ENCODE assay signal across 8 mouse cellular contexts in the genomic region with DNA sequence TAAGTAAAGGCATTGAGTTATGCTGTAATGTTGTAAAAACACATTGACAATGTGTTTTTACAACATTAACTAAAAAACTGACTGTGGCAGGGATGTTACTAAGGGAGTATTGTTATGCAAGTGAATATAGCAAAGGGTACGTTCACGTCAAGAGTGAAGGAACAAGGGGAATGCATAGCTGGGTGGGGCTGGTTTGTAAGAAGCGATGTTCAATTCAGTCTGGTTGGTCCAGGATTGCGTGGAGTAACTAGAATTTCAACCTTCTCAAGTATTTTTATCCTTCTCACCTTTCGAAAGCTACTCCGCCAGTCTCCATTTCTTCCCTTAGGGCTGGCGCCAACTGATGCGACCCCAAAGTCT. TPM values are rescaled to one million over a fixed set of nuclear protein-coding genes. Genes with fewer than 3 reads are reported as not detected.
A peak's percentile ranks its signal among the peaks of the same experiment; 100 is the strongest.
DNase-seq lines count a peak whose midpoint lies in the region; ATAC-seq and TF ChIP-seq lines count a peak whose summit lies in the region.

No protein-coding gene starts in this region.

- H3K4me1 ChIP-seq in heart, embryonic 10.5 days: peaks cover 22% of the 10 kb centered on the region
- H3K4me1 ChIP-seq in forebrain, embryonic 12.5 days: peaks cover 23% of the 10 kb centered on the region
- peaks cover 13 to 14% of the 10 kb centered on the region in 2 experiments for H3K4me1 ChIP-seq in liver, embryonic 14.5 days (replicated peaks; ENCODE audit: control insufficient read depth in 2 of 2, insufficient read depth in 2 of 2, low read length in 1 of 2)

- no peak for DNase-seq in heart, embryonic 10.5 days (ENCODE audit: low spot score)
- DNase-seq in heart, adult 9 months (ENCODE audit: low spot score in 2 of 2): no peak
- no peak for DNase-seq in liver, embryonic 14.5 days (ENCODE audit: low read depth in 3 of 3, low spot score in 3 of 3)
- DNase-seq in yolk sac, embryonic 10.5 days (ENCODE audit: low spot score): no peak
- DNase-seq in layer of hippocampus, postnatal 14 days (ENCODE audit: low spot score in 2 of 2): no peak
- no peak for DNase-seq in left cerebral cortex, adult 8-10 months (ENCODE audit: low spot score in 2 of 2)

- H3K9me3 ChIP-seq in heart, embryonic 10.5 days: no peaks in the 10 kb centered on the region
- no peaks in the 10 kb centered on the region for H3K9me3 ChIP-seq in forebrain, embryonic 12.5 days
- H3K9me3 ChIP-seq in liver, embryonic 14.5 days (ENCODE audit: control insufficient read depth, low read length): no peaks in the 10 kb centered on the region

- WGBS in heart, embryonic 10.5 days: 5% methylated on average over 8 of the region's 8 CpGs
- 3% methylated on average over 8 of the region's 8 CpGs for WGBS in forebrain, embryonic 12.5 days
- WGBS in liver, embryonic 14.5 days (ENCODE audit: insufficient replicate concordance): 6% methylated on average over 8 of the region's 8 CpGs

- peak overlapping the region; percentile 97 for H3K27ac ChIP-seq in heart, embryonic 10.5 days
- peak overlapping the region; percentile 80; the same call in 1 of the 2 replicates for H3K27ac ChIP-seq in forebrain, embryonic 12.5 days
- H3K27ac ChIP-seq in liver, embryonic 14.5 days: peak overlapping the region; percentile 80

- H3K9ac ChIP-seq in forebrain, embryonic 12.5 days: peak overlapping the region; percentile 89
- H3K9ac ChIP-seq in liver, embryonic 14.5 days (replicated peaks): peak overlapping the region; percentile 98

- ATAC-seq in CD4-positive, CD25-positive, alpha-beta regulatory T cell, adult 4 months: peak; percentile 16
- peak; percentile 36 for ATAC-seq in forebrain, embryonic 12.5 days (ENCODE audit: low FRiP score)
- ATAC-seq in liver, embryonic 14.5 days (ENCODE audit: insufficient read depth): peak; percentile 9; the same call in 1 of the 2 replicates

- peak overlapping the region; percentile 91 for H3K4me3 ChIP-seq in heart, embryonic 10.5 days
- H3K4me3 ChIP-seq in forebrain, embryonic 12.5 days (replicated peaks): peak overlapping the region; percentile 89
- peak overlapping the region; percentile 82 to 88 for H3K4me3 ChIP-seq in liver, embryonic 14.5 days (ENCODE audit: insufficient read depth in 1 of 2, low read depth in 2 of 2, low read length in 2 of 2)

- peak overlapping the region; percentile 91 for H3K4me2 ChIP-seq in forebrain, embryonic 12.5 days
- peak overlapping the region; percentile 84 for H3K4me2 ChIP-seq in liver, embryonic 14.5 days (ENCODE audit: low read depth)

- H3K27me3 ChIP-seq in heart, embryonic 10.5 days (ENCODE audit: insufficient read depth, poor library complexity, severe bottlenecking): no peaks in the 10 kb centered on the region
- no peaks in the 10 kb centered on the region for H3K27me3 ChIP-seq in forebrain, embryonic 12.5 days
- H3K27me3 ChIP-seq in liver, embryonic 14.5 days (ENCODE audit: control insufficient read depth, insufficient read depth, low read length): no peaks in the 10 kb centered on the region

- no peak for TF ChIP-seq EP300 in liver, embryonic 14.5 days (IDR thresholded peaks at IDR 0.05; ENCODE audit: low read depth)

- no peaks in the 10 kb centered on the region for H3K36me3 ChIP-seq in heart, embryonic 10.5 days
- no peaks in the 10 kb centered on the region for H3K36me3 ChIP-seq in forebrain, embryonic 12.5 days (replicated peaks)
- H3K36me3 ChIP-seq in liver, embryonic 14.5 days (replicated peaks; ENCODE audit: control insufficient read depth, insufficient read depth, low read depth): no peaks in the 10 kb centered on the region

- no peak for TF ChIP-seq CTCF in liver, embryonic 14.5 days (IDR thresholded peaks at IDR 0.05; ENCODE audit: low read depth)

RNA-seq across cellular contexts. Expression of gene Otud7b, which starts 0.4 kb away (rescaled TPM):
- polyA plus RNA-seq in heart, embryonic 10.5 days (2016; fragmentation: Nextera tagmentation; extraction: Ambion mirVana): 15.2 and 16.1 TPM in 2 replicates
- polyA plus RNA-seq in CD4-positive, CD25-positive, alpha-beta regulatory T cell, adult 4 months (2017; shearing (Covaris generic)): 10 to 100 TPM in 1 of 2 experiments, 1 to 10 TPM in 1; 9.1 to 13.3 TPM
- 14.0 and 15.5 TPM in 2 replicates for polyA plus RNA-seq in forebrain, embryonic 12.5 days (2016; fragmentation: Nextera tagmentation; extraction: Ambion mirVana)
- polyA plus RNA-seq in liver, embryonic 14.5 days (2012; rRNA removed): 2.8 and 3.5 TPM in 2 replicates
- polyA plus RNA-seq in liver, embryonic 14.5 days (2014; fragmentation: Nextera tagmentation; extraction: Ambion mirVana): 5.2 and 8.4 TPM in 2 replicates
- 10 to 100 TPM; 27.4 to 31.0 TPM for total RNA-seq in layer of hippocampus, postnatal 14 days (2021)
- 10 to 100 TPM; 33.4 to 40.7 (median 38.5) TPM for total RNA-seq in left cerebral cortex, adult 8-10 months (2022)

RNA-seq across cellular contexts. Expression of gene Vps45, which starts 45.6 kb away (rescaled TPM):
- polyA plus RNA-seq in heart, embryonic 10.5 days (2016; fragmentation: Nextera tagmentation; extraction: Ambion mirVana): 26.1 and 30.6 TPM in 2 replicates
- 10 to 100 TPM; 22.2 to 24.3 TPM for polyA plus RNA-seq in CD4-positive, CD25-positive, alpha-beta regulatory T cell, adult 4 months (2017; shearing (Covaris generic))
- 39.2 and 47.0 TPM in 2 replicates for polyA plus RNA-seq in forebrain, embryonic 12.5 days (2016; fragmentation: Nextera tagmentation; extraction: Ambion mirVana)
- 4.8 and 6.6 TPM in 2 replicates for polyA plus RNA-seq in liver, embryonic 14.5 days (2012; rRNA removed)
- polyA plus RNA-seq in liver, embryonic 14.5 days (2014; fragmentation: Nextera tagmentation; extraction: Ambion mirVana): 9.0 and 9.8 TPM in 2 replicates
- 10 to 100 TPM; 41.1 to 47.8 TPM for total RNA-seq in layer of hippocampus, postnatal 14 days (2021)
- total RNA-seq in left cerebral cortex, adult 8-10 months (2022): 10 to 100 TPM; 44.9 to 55.2 (median 50.3) TPM

RNA-seq across cellular contexts. Expression of gene Mtmr11, which starts 57.9 kb away (rescaled TPM):
- polyA plus RNA-seq in heart, embryonic 10.5 days (2016; fragmentation: Nextera tagmentation; extraction: Ambion mirVana): 6.0 and 10.5 TPM in 2 replicates
- polyA plus RNA-seq in CD4-positive, CD25-positive, alpha-beta regulatory T cell, adult 4 months (2017; shearing (Covaris generic)): 1 to 10 TPM; 2.3 to 2.4 TPM
- 13.4 and 17.8 TPM in 2 replicates for polyA plus RNA-seq in forebrain, embryonic 12.5 days (2016; fragmentation: Nextera tagmentation; extraction: Ambion mirVana)
- 2.7 and 2.8 TPM in 2 replicates for polyA plus RNA-seq in liver, embryonic 14.5 days (2012; rRNA removed)
- polyA plus RNA-seq in liver, embryonic 14.5 days (2014; fragmentation: Nextera tagmentation; extraction: Ambion mirVana): 1.9 and 2.1 TPM in 2 replicates
- 1 to 10 TPM; 5.8 to 7.8 TPM for total RNA-seq in layer of hippocampus, postnatal 14 days (2021)
- total RNA-seq in left cerebral cortex, adult 8-10 months (2022): 1 to 10 TPM; 5.8 to 8.4 (median 6.9) TPM
